Mouse (Mus musculus): ENCODE data around the gene Col9a1.

The Col9a1 gene

GRCm38 (mm10) chr1:24292515-24292914, 115.1 kb downstream of the Col9a1 start:
- DNase-seq (ENCODE audit: extremely low read depth, low read depth, low spot score), result no peak

GRCm38 (mm10) chr1:24294979-24295942, 117.9 kb downstream of the Col9a1 start:
- no peak for DNase-seq (ENCODE audit: extremely low read depth, low read depth, low spot score)

DNA sequence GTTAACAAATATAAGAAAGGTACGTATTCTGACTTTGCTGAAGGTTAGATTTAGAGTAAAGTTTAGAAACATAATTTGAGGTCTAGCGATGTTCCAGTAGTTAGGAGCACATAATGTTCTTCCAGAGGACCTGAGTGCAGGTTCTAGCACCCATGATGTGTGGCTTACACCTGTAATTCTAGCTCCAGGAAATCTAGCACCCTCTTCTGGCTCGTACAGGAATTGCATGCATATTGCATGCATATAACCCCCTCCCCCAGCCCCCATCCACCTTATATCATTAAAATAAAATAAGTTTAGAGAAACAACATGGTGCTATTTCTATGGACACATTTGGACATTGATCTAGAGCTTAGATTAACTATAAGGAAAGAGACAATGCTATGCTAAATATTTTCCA, 123.3 kb downstream of the Col9a1 start:
- DNase-seq (ENCODE audit: extremely low read depth, low read depth, low spot score), result no peak

All from fat pad, adult 2 months (tissue).